Mouse (Mus musculus): Measurements from ENCODE around the gene Cd2.

DNA sequence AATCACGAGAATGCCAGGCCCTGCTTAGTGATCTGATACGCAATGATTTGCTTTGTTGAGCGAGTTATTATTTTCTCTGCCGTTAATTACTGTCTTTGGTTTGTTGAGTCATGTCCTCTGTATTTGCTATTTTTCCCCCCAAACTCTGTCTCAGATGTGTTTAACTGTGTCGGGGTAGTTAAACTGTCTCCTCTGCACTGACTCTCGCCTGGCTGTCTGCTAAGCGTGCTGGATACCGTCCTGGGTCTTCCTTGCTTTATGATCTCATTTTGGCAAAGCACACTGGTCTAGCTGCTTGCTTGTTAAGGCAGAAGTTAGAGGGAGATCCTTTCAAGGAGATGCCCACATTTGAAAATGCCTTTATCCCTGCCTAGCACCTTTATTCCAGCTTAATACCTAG is 31.6 kb downstream of the Cd2 start:
- TF ChIP-seq ZNF384 (IDR thresholded peaks at IDR 0.05; ENCODE audit: low read depth, low read length) (no peak), HCFC1 (IDR thresholded peaks at IDR 0.05; ENCODE audit: borderline replicate concordance, insufficient read depth, low read length) (no peak), CHD2 (IDR thresholded peaks at IDR 0.05; ENCODE audit: low read depth, low read length) (no peak)

All from ES-E14 (cell line).